Mouse (Mus musculus) intestine, embryonic 16.5 days (tissue): ENCODE results near the gene Arhgef3. TPM values are rescaled to one million over a fixed set of nuclear protein-coding genes. Genes with fewer than 3 reads are reported as not detected.

Experiments used
- ATAC-seq: fragments of 200-750 bp; cut with Nextera tagmentation; 2 replicates; pipeline ENCODE4 v1.8.0; 2017; ENCODE audit warnings: moderate TSS enrichment, moderate library complexity
- H3K27ac ChIP-seq: fragments of 300-500 bp; sonication (generic); 2 replicates; pipeline ENCODE4 v1.5.1; 2014; ENCODE audit warnings: mild to moderate bottlenecking, low read length
- H3K27me3 ChIP-seq: fragments of 300-500 bp; sonication (generic); replicated peaks from 2 replicates; pipeline ENCODE4 v1.6.1; 2014; ENCODE audit warnings: low read length, control low read depth, mixed read lengths; ENCODE audit not compliant: control insufficient read depth, insufficient read depth
- H3K36me3 ChIP-seq: fragments of 300-500 bp; sonication (generic); 2 replicates; pipeline ENCODE4 v1.6.1; 2014; ENCODE audit warnings: low read length, control low read depth; ENCODE audit not compliant: control insufficient read depth, insufficient read depth
- H3K4me1 ChIP-seq: fragments of 300-500 bp; sonication (generic); 2 replicates; pipeline ENCODE4 v1.6.1; 2014; ENCODE audit warnings: low read length, control low read depth, mixed read lengths; ENCODE audit not compliant: control insufficient read depth, insufficient read depth
- H3K4me2 ChIP-seq: fragments of 300-500 bp; sonication (generic); 2 replicates; pipeline ENCODE4 v1.6.1; 2014; ENCODE audit warnings: low read depth, low read length, control low read depth
- H3K4me3 ChIP-seq: fragments of 300-500 bp; sonication (generic); 2 replicates; pipeline ENCODE4 v1.5.1; 2014; ENCODE audit warnings: mild to moderate bottlenecking, low read length
- H3K9ac ChIP-seq: fragments of 300-500 bp; sonication (generic); 2 replicates; pipeline ENCODE4 v1.6.1; 2014; ENCODE audit warnings: low read depth, low read length
- H3K9me3 ChIP-seq: fragments of 300-500 bp; sonication (generic); 2 replicates; pipeline ENCODE4 v1.6.1; 2016; ENCODE audit warnings: low read length, control low read depth; ENCODE audit not compliant: control insufficient read depth
- WGBS: fragments of 180-500 bp; shearing (Covaris S2); extraction: QIAGEN DNeasy Blood & Tissue Kit; methylation state at CpG from one replicate; pipeline ENCODE4 v1.1.7; 2014; 5-methylcytosine and 5-hydroxymethylcytosine counted together
- polyA plus RNA-seq: library from polyadenylated mRNA; unstranded; fragments of >200 nt; fragmentation: Nextera tagmentation; extraction: Ambion mirVana; gene quantifications from 2 replicates; pipeline ENCODE4 v1.2.1, GENCODE M21; 2015

Gene Arhgef3
- polyA plus RNA-seq, 1 experiment from 2014 or later, result 12.0 TPM

DNA sequence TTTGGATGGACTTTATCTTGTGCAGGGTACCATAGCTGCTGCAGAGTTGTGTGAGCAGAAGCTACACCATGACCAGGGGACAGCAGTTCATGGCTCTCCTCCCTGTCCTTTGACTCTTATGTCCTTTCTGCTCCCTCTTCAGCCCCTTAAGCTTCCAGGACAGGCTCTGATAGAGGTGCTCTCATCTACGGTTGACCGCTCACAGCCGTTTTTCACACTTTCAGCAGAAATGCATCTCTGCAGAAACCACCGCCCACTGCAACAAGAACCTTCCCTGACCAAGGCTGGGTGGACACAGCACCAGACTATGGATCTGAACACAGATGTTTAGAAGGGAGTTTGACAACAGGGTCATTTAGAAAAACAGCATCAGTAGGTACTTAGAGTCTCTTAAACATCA, 73.2 kb downstream of the Arhgef3 start:
- 86% methylated on average over 4 of the region's 4 CpGs for WGBS
- H3K9ac ChIP-seq, result no peak overlapping the region
- H3K4me3 ChIP-seq, result no peak overlapping the region
- H3K4me1 ChIP-seq, result peaks cover 6% of the 10 kb centered on the region
- ATAC-seq, result no peak
- no peaks in the 10 kb centered on the region for H3K9me3 ChIP-seq
- H3K4me2 ChIP-seq, result no peak overlapping the region
- no peaks in the 10 kb centered on the region for H3K36me3 ChIP-seq
- H3K27me3 ChIP-seq, result no peaks in the 10 kb centered on the region
- no peak overlapping the region for H3K27ac ChIP-seq

DNA sequence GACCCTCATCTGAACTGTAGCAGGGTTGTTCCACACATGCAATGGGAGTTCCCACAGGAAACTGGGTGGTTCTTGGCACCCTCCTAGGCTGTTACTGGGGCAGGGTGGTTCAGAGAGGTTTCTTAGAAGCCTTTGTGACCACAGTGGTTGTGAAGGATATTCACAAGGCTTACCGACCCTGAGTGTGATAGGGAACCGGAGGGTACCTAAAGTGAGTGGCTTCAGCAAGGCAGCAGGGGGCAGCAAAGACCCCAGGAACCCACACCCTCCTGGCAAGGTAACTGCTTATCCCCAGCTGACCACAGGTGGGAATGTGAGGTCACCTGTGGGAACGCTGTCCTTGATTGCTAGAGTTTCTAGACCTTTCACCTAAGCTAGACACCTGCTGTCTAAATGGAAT, 77.8 kb downstream of the Arhgef3 start:
- Histone ChIP-seq H3K9ac (no peak overlapping the region), H3K4me1 (no peaks in the 10 kb centered on the region; the same call in 1 of the 2 replicates), H3K27ac (no peak overlapping the region), H3K36me3 (no peaks in the 10 kb centered on the region), H3K4me3 (no peak overlapping the region), H3K4me2 (no peak overlapping the region), H3K9me3 (no peaks in the 10 kb centered on the region), H3K27me3 (no peaks in the 10 kb centered on the region)
- WGBS, result 32% methylated on average over 3 of the region's 3 CpGs
- ATAC-seq, result no peak

DNA sequence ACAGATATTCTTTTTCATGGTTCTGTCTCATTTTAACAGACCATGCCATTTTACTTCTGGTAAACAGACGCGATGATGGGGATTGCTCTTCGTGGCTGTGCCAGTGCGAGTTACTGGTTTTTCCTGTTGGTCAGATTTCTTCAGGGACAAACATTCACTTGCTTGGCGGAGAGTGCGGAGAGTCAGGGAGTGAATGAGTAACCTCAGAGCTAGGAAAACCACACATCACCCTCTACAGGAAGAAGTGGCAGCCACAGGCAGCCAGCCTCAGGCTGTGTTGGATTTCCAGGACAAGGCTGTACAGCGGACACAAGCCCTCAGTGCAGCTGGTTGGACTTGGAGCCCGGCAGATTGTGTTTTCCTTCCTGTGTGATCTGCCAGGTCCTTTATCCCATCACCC, 82.3 kb downstream of the Arhgef3 start:
- no peaks in the 10 kb centered on the region for H3K4me1 ChIP-seq
- no peaks in the 10 kb centered on the region for H3K9me3 ChIP-seq
- no peak overlapping the region for H3K4me2 ChIP-seq
- H3K36me3 ChIP-seq, result no peaks in the 10 kb centered on the region
- no peak overlapping the region for H3K9ac ChIP-seq
- ATAC-seq, result peak; percentile 67
- no peaks in the 10 kb centered on the region for H3K27me3 ChIP-seq
- no peak overlapping the region for H3K4me3 ChIP-seq
- H3K27ac ChIP-seq, result no peak overlapping the region
- WGBS, result 56% methylated on average over 8 of the region's 8 CpGs

DNA sequence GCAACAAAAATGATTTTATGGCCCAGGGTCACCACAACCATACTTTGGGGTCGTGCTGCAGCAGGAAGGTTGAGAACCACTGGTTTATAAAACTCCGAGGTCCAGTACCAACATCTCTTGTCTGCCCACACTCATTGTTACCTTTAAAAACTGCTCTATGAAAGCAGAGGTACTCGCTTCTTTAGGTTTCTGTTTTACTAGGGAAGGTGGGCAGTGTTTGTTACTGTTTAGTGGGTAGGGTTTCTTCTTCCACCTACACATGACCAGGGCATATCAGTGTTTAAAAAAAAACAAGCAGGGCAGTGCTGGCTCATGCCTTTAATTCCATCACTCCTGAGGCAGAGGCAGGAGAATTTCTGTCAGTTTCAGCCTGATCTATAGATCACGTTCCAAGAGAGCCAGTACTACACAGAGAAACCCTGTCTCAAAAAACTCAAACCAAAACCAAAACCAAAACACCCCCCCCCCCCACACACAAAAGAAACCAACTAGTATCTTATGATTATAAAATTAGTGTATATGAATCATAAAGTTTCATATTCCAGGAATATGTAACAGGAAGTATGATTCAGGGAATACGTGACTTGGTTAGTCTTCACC, 83.9 kb downstream of the Arhgef3 start:
- no peaks in the 10 kb centered on the region for H3K27me3 ChIP-seq
- no peaks in the 10 kb centered on the region for H3K4me1 ChIP-seq
- ATAC-seq, result no peak
- H3K9ac ChIP-seq, result no peak overlapping the region
- 90% methylated on average over 5 of the region's 5 CpGs for WGBS
- no peak overlapping the region for H3K27ac ChIP-seq
- H3K36me3 ChIP-seq, result no peaks in the 10 kb centered on the region
- H3K9me3 ChIP-seq, result no peaks in the 10 kb centered on the region
- no peak overlapping the region for H3K4me3 ChIP-seq
- H3K4me2 ChIP-seq, result no peak overlapping the region

DNA sequence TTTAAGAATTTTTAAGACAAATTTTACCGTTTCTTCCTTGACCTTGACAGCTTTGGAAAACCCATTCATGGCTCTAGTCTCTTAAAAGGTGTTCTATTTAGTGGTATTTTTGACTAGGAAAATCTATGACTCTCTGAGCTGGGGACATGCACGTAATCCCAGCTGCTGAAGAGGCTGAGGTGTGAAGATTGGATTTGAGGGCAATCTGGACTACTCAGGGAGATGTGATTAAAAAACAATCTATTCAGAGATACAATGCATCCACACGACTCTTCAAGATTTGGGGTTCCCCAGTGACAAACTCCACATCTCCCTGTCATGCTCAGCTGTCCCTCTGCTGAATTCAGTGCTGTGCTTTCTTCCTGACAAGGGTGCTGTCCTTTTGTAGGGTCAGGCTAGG, 84.4 kb downstream of the Arhgef3 start:
- Histone ChIP-seq H3K9ac (no peak overlapping the region), H3K36me3 (no peaks in the 10 kb centered on the region), H3K27ac (no peak overlapping the region), H3K4me3 (no peak overlapping the region), H3K27me3 (no peaks in the 10 kb centered on the region), H3K9me3 (no peaks in the 10 kb centered on the region), H3K4me2 (no peak overlapping the region), H3K4me1 (no peaks in the 10 kb centered on the region)
- 76% methylated on average over 3 of the region's 3 CpGs for WGBS
- no peak for ATAC-seq

DNA sequence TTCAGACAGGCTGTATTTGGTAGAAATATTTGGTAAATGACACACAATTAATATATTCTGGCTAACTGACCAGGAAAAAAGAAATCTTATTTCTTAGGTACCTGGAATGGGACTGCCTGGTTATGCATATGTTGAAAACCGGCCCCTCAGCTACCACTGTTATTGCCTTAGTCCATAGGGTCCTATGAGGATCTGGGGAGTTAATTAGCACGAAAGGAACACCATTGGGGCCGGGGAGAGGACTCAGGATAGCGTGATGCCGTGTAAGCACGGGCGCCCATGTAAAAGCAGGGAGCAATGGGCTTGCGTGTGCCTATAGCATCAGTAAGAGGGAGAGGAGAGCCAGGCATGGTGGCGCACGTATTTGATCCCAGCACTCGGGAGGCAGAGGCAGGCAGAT, 85.2 kb downstream of the Arhgef3 start:
- no peak for ATAC-seq

DNA sequence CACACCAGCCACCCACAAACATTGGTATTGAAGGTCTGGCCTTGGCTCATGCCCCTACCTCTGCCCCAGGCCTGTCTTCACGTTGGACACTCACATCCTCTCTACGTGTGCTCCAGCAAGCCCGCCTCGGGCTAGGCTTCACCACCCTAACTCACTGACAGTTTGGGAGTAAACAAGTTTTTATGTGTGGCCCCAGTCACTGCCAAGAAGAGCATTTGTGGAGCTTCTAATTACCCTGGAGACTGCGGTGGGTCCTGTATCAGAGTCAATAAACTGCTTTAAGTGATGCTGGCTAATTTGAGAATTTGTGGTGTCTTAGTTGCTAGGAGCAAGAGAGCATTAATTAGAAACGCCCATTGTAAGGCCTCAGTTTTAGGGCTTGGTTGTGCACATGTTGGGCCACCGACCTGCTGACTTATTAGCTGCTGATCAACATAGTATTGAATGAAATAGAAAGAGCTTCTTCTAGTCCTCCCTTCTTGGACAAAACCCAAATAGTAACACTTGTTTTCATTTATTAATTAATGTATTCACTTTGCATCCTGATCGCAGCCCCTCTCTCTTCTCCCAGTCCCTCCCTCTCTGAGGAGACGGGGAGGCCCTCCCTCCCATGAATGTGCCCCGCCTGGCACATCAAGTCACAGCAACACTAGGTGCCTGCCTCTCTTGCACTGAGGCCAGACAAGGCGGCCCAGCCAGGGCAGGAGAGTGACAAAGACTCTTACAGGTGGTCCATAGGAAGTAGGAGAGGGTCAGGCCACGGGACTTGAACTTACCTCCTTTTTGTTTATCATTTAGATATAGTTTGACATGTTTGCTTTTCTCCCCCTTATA, 86.3 kb downstream of the Arhgef3 start:
- 67% methylated on average over 12 of the region's 12 CpGs for WGBS
- no peak overlapping the region for H3K27ac ChIP-seq

More for the DNA sequence above, 85.2 kb downstream of the Arhgef3 start:
- no peaks in the 10 kb centered on the region for H3K27me3 ChIP-seq
- H3K36me3 ChIP-seq, result no peaks in the 10 kb centered on the region
- H3K4me2 ChIP-seq, result no peak overlapping the region
- H3K27ac ChIP-seq, result no peak overlapping the region
- H3K4me3 ChIP-seq, result no peak overlapping the region
- 91% methylated on average over 11 of the region's 11 CpGs for WGBS
- H3K9me3 ChIP-seq, result no peaks in the 10 kb centered on the region
- H3K9ac ChIP-seq, result no peak overlapping the region
- no peaks in the 10 kb centered on the region for H3K4me1 ChIP-seq

DNA sequence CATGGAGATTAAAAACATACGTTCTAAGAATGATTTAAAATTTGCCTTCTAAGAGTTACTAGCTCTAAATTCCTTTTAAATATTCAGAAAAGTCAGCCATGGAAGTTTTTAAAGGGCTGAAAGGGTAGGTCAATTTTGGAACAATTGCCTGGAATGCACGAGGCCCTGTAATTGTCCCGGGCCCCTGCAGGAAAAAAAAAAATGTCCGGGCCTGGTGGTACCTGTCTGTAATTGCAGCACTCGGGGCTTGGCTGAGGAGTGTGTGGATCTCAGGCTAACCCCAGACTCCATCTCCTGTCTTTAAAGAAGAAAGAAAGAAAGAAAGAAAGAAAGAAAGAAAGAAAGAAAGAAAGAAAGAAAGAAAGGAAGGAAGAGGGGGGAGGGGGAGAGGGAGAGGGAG, 87.1 kb downstream of the Arhgef3 start:
- no peak for ATAC-seq
- H3K27me3 ChIP-seq, result no peaks in the 10 kb centered on the region

More for the DNA sequence above, 86.3 kb downstream of the Arhgef3 start:
- H3K4me3 ChIP-seq, result no peak overlapping the region
- no peaks in the 10 kb centered on the region for H3K36me3 ChIP-seq
- ATAC-seq, result no peak
- H3K4me2 ChIP-seq, result no peak overlapping the region
- H3K9ac ChIP-seq, result no peak overlapping the region
- no peaks in the 10 kb centered on the region for H3K27me3 ChIP-seq
- H3K9me3 ChIP-seq, result no peaks in the 10 kb centered on the region
- no peaks in the 10 kb centered on the region for H3K4me1 ChIP-seq

DNA sequence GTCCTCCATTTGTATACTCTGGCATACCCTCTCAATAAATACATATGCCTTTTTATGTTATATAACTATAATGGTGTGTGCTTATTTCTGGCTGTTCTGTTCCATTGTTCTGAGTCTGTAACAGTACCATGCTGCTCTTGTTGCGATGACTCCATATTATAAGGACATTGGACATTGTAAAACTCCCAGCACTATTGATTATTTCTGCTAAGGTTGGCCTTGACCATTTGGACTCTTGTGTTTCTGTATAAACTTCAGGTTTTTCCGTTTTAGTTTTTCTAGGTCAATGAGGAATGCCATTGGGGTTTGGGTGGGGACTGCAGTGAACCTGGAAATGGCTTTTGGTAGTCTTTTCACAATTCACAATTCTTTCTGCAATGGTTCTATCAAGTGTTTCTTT, 90.0 kb downstream of the Arhgef3 start:
- 79% methylated on average over 2 of the region's 2 CpGs for WGBS
- Histone ChIP-seq H3K4me1 (no peaks in the 10 kb centered on the region), H3K4me2 (no peak overlapping the region), H3K9ac (no peak overlapping the region), H3K27ac (no peak overlapping the region), H3K27me3 (no peaks in the 10 kb centered on the region), H3K36me3 (no peaks in the 10 kb centered on the region), H3K4me3 (no peak overlapping the region), H3K9me3 (no peaks in the 10 kb centered on the region)
- ATAC-seq, result no peak

More for the DNA sequence above, 87.1 kb downstream of the Arhgef3 start:
- no peaks in the 10 kb centered on the region for H3K9me3 ChIP-seq
- no peak overlapping the region for H3K27ac ChIP-seq
- no peaks in the 10 kb centered on the region for H3K36me3 ChIP-seq
- WGBS, result 43% methylated on average over 5 of the region's 5 CpGs
- H3K4me3 ChIP-seq, result no peak overlapping the region
- H3K4me2 ChIP-seq, result no peak overlapping the region
- H3K4me1 ChIP-seq, result no peaks in the 10 kb centered on the region
- no peak overlapping the region for H3K9ac ChIP-seq
